Mouse (Mus musculus) ovary, postnatal 14 days (tissue): Measurements from ENCODE around the gene Ppp1r3f.

Source experiments
- DNase-seq: peaks from one replicate; pipeline ENCODE4 v3.0.0; 2022; ENCODE audit warnings: low spot score

The Ppp1r3f gene

GRCm38 (mm10) chrX:7553474-7553873 is 20.6 kb downstream of the Ppp1r3f start:
- DNase-seq = no peak

- DNase-seq = no peak
Measured at GRCm38 (mm10) chrX:7524961-7525360, 49.1 kb downstream of the Ppp1r3f start.
